19 mouse cellular contexts compared by ENCODE assay signal in the genomic region with DNA sequence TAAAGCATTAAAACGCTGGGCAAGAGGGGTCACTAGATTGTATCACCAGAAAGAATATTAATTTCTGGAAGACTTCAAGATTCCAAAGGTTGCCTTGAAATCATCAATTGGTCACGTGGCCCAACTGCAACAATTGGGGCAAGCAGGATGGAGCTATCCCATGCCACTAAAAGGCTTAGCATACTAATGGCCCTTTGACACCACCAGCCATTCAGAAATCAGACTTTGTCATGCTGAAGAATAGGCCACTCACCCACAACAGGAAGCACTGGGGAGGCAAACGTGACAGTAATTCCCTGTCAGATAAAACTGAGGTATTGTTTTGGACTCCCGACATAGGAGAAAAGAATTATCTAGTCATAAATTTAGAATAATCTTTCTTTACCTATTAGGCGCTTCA. TPM values are rescaled to one million over a fixed set of nuclear protein-coding genes. Genes with fewer than 3 reads are reported as not detected.
DNase-seq lines count a peak whose midpoint lies in the region; ATAC-seq and TF ChIP-seq lines count a peak whose summit lies in the region.
"Had no signal": no experiment of that assay in that cellular context is flagged by ENCODE, and none has a peak within 500 bp of the region (broad histone marks: within the 10 kb centered on the region; RNA-seq: fewer than 3 reads in every experiment).

No protein-coding gene starts in this region.

- no peaks in the 10 kb centered on the region for H3K36me3 ChIP-seq in hindbrain, embryonic 10.5 days
- H3K36me3 ChIP-seq in hindbrain, embryonic 13.5 days = no peaks in the 10 kb centered on the region
- no peaks in the 10 kb centered on the region for H3K36me3 ChIP-seq in C2C12 (ENCODE audit: control insufficient read depth, insufficient read depth)
- H3K36me3 ChIP-seq in midbrain, embryonic 14.5 days (ENCODE audit: control insufficient read depth, insufficient read depth, low read length) = no peaks in the 10 kb centered on the region
- H3K36me3 ChIP-seq: heart, embryonic 12.5 days had no signal

- no peak overlapping the region for H3K4me2 ChIP-seq in hindbrain, embryonic 13.5 days
- H3K4me2 ChIP-seq in midbrain, embryonic 14.5 days (ENCODE audit: low read length) = peak overlapping the region; percentile 15; the same call in 1 of the 2 replicates
- H3K4me2 ChIP-seq: heart, embryonic 12.5 days had no signal

- DNase-seq in hindbrain, embryonic 10.5 days (ENCODE audit: low spot score) = peak; percentile 34
- DNase-seq in ZHBTc4 (ENCODE audit: low read depth, low spot score) = peak; percentile 57
- peak; percentile 60 for DNase-seq in midbrain, embryonic 14.5 days
- DNase-seq in heart, adult 11 months = no peak
- no peak for DNase-seq in lung, postnatal 4 days
- DNase-seq: B cell, adult 2 months; cerebellum, adult 11-12 months; cerebellum, postnatal 25 days; kidney, adult 8-10 months; kidney, postnatal 4 days; liver; liver, postnatal 0 days; lung, postnatal 14 days; thymus, adult 18-20 months had no signal

- WGBS in hindbrain, embryonic 10.5 days = 9% methylated on average over 5 of the region's 5 CpGs
- WGBS in hindbrain, embryonic 13.5 days = 4% methylated on average over 5 of the region's 5 CpGs
- WGBS in midbrain, embryonic 14.5 days = 3% methylated on average over 5 of the region's 5 CpGs

- no peaks in the 10 kb centered on the region for H3K9me3 ChIP-seq in hindbrain, embryonic 10.5 days
- H3K9me3 ChIP-seq in hindbrain, embryonic 13.5 days = no peaks in the 10 kb centered on the region
- H3K9me3 ChIP-seq in midbrain, embryonic 14.5 days (ENCODE audit: control insufficient read depth, low read length) = no peaks in the 10 kb centered on the region
- H3K9me3 ChIP-seq: heart, embryonic 12.5 days had no signal

- H3K79me3 ChIP-seq in C2C12 (ENCODE audit: low read depth) = no peaks in the 10 kb centered on the region

- H3ac ChIP-seq in C2C12 (ENCODE audit: control insufficient read depth, insufficient read length, low read depth) = no peak overlapping the region

- H3K4me1 ChIP-seq in hindbrain, embryonic 10.5 days (replicated peaks) = peaks cover 22% of the 10 kb centered on the region
- H3K4me1 ChIP-seq in hindbrain, embryonic 13.5 days (replicated peaks) = 0 out of 2 replicates have a peak, but pooled peaks cover 4% of the 10 kb centered on the region
- H3K4me1 ChIP-seq in midbrain, embryonic 14.5 days (ENCODE audit: control insufficient read depth, insufficient read depth, low read length) = peaks cover 10% of the 10 kb centered on the region
- H3K4me1 ChIP-seq: heart, embryonic 12.5 days had no signal

- H3K27me3 ChIP-seq in hindbrain, embryonic 10.5 days (ENCODE audit: insufficient read depth, poor library complexity, severe bottlenecking) = no peaks in the 10 kb centered on the region
- no peaks in the 10 kb centered on the region for H3K27me3 ChIP-seq in hindbrain, embryonic 13.5 days
- H3K27me3 ChIP-seq in C2C12 (ENCODE audit: control insufficient read depth, insufficient read depth, insufficient read length) = no peaks in the 10 kb centered on the region
- H3K27me3 ChIP-seq in midbrain, embryonic 14.5 days (ENCODE audit: control insufficient read depth, insufficient read depth, low read length) = no peaks in the 10 kb centered on the region
- H3K27me3 ChIP-seq: heart, embryonic 12.5 days had no signal

- no peak for TF ChIP-seq CTCF in C2C12 (IDR thresholded peaks at IDR 0.05; ENCODE audit: control insufficient read depth, insufficient read depth, insufficient read length)

- no peak for ATAC-seq in hindbrain, embryonic 13.5 days (ENCODE audit: low FRiP score)
- no peak; the same call in 1 of the 2 replicates for ATAC-seq in midbrain, embryonic 14.5 days (ENCODE audit: low FRiP score, low TSS enrichment)
- ATAC-seq: forebrain, embryonic 16.5 days; inflammation-experienced regulatory T-cells, adult 6 months; liver, postnatal 0 days had no signal

- H3K79me2 ChIP-seq in C2C12 (ENCODE audit: control insufficient read depth, insufficient read depth) = no peaks in the 10 kb centered on the region

- H3K9ac ChIP-seq in hindbrain, embryonic 13.5 days = no peak overlapping the region
- no peak overlapping the region for H3K9ac ChIP-seq in midbrain, embryonic 14.5 days (replicated peaks; ENCODE audit: low read length)
- H3K9ac ChIP-seq: heart, embryonic 12.5 days; liver, postnatal 0 days had no signal

- H3K27ac ChIP-seq in hindbrain, embryonic 10.5 days = peak overlapping the region; percentile 72
- H3K27ac ChIP-seq in hindbrain, embryonic 13.5 days = no peak overlapping the region
- H3K27ac ChIP-seq in midbrain, embryonic 14.5 days (replicated peaks; ENCODE audit: low read depth, low read length) = no peak overlapping the region

- H3K4me3 ChIP-seq in hindbrain, embryonic 10.5 days = peak overlapping the region; percentile 24; the same call in 1 of the 2 replicates
- no peak overlapping the region for H3K4me3 ChIP-seq in hindbrain, embryonic 13.5 days
- H3K4me3 ChIP-seq in C2C12 (ENCODE audit: insufficient read depth, poor library complexity, severe bottlenecking) = no peak overlapping the region
- H3K4me3 ChIP-seq in midbrain, embryonic 14.5 days (replicated peaks; ENCODE audit: low read depth, low read length) = no peak overlapping the region
- H3K4me3 ChIP-seq: heart, embryonic 12.5 days had no signal

TF ChIP-seq in C2C12, 6 proteins besides CTCF, POLR2A, EP300 and RAD21:
- TF ChIP-seq USF1 (IDR thresholded peaks at IDR 0.05; ENCODE audit: low read depth) (peak; percentile 36), MYOD1 (IDR thresholded peaks at IDR 0.05; ENCODE audit: control insufficient read depth, insufficient read length, low read depth) (no peak)

RNA-seq across cellular contexts. Expression of a gene that starts 18.4 kb away (rescaled TPM):
- 286 and 327 TPM in 2 replicates for polyA plus RNA-seq in hindbrain, embryonic 10.5 days (2016; fragmentation: Nextera tagmentation; extraction: Ambion mirVana)
- polyA plus RNA-seq in hindbrain, embryonic 13.5 days (2015; fragmentation: Nextera tagmentation; extraction: Ambion mirVana) = 369 and 382 TPM in 2 replicates
- 98.9 TPM for polyA plus RNA-seq in C2C12 (2012; fragmentation: generic; extraction: Trizol)
- 370 and 406 TPM in 2 replicates for polyA plus RNA-seq in midbrain, embryonic 14.5 days (2014; fragmentation: Nextera tagmentation; extraction: Ambion mirVana)

RNA-seq across cellular contexts. Expression of a gene that starts 52.3 kb away (rescaled TPM):
- 11.2 and 23.7 TPM in 2 replicates for polyA plus RNA-seq in hindbrain, embryonic 10.5 days (2016; fragmentation: Nextera tagmentation; extraction: Ambion mirVana)
- 6.0 and 7.0 TPM in 2 replicates for polyA plus RNA-seq in hindbrain, embryonic 13.5 days (2015; fragmentation: Nextera tagmentation; extraction: Ambion mirVana)
- polyA plus RNA-seq in C2C12 (2012; fragmentation: generic; extraction: Trizol) = 10.9 TPM
- 5.2 and 7.7 TPM in 2 replicates for polyA plus RNA-seq in midbrain, embryonic 14.5 days (2014; fragmentation: Nextera tagmentation; extraction: Ambion mirVana)

Comparison
In these comparisons a context has a peak if more than half of its experiments do, and no peak if none do; other contexts are left out.
1. DNase-seq: peak in hindbrain, embryonic 10.5 days (single experiment), ZHBTc4 (single experiment) and midbrain, embryonic 14.5 days (single experiment); none in heart, adult 11 months (single experiment) and lung, postnatal 4 days (0 of 2).